Mouse (Mus musculus) liver, embryonic 13.5 days (tissue): ENCODE data around the gene Nlrc3. TPM values are rescaled to one million over a fixed set of nuclear protein-coding genes. Genes with fewer than 3 reads are reported as not detected.
"Not testable (repeated sequence)": the region's sequence is repeated elsewhere in the genome, so short reads cannot be mapped to it uniquely, and the experiment has no call there.

Source experiments
- ATAC-seq: fragments of 200-750 bp; cut with Nextera tagmentation; 2 replicates; pipeline ENCODE4 v1.8.0; 2017; ENCODE audit warnings: low read depth, mild to moderate bottlenecking, moderate number of reproducible peaks, moderate library complexity
- DNase-seq: peaks from one replicate; pipeline ENCODE4 v3.0.0; 2022
- H3K27ac ChIP-seq: fragments of 300-500 bp; sonication (generic); 2 replicates; pipeline ENCODE4 v1.5.1; 2015; ENCODE audit warnings: moderate library complexity, mild to moderate bottlenecking, inconsistent platforms
- H3K27me3 ChIP-seq: fragments of 300-500 bp; sonication (generic); 2 replicates; pipeline ENCODE4 v1.6.1; 2015; ENCODE audit warnings: mild to moderate bottlenecking, inconsistent platforms
- H3K36me3 ChIP-seq: fragments of 300-500 bp; sonication (generic); 2 replicates; pipeline ENCODE4 v1.6.1; 2015; ENCODE audit warnings: mild to moderate bottlenecking, inconsistent platforms
- H3K4me1 ChIP-seq: fragments of 300-500 bp; sonication (generic); replicated peaks from 2 replicates; pipeline ENCODE4 v1.6.1; 2015; ENCODE audit warnings: inconsistent platforms
- H3K4me2 ChIP-seq: fragments of 300-500 bp; sonication (generic); 2 replicates; pipeline ENCODE4 v1.6.1; 2015; ENCODE audit warnings: inconsistent platforms, mild to moderate bottlenecking, moderate library complexity
- H3K4me3 ChIP-seq: fragments of 300-500 bp; sonication (generic); replicated peaks from 2 replicates; pipeline ENCODE4 v1.5.1; 2015; ENCODE audit warnings: mild to moderate bottlenecking, inconsistent platforms
- H3K9ac ChIP-seq: fragments of 300-500 bp; sonication (generic); 2 replicates; pipeline ENCODE4 v1.6.1; 2015; ENCODE audit warnings: mild to moderate bottlenecking, inconsistent platforms
- H3K9me3 ChIP-seq: fragments of 300-500 bp; sonication (generic); replicated peaks from 2 replicates; pipeline ENCODE4 v1.6.1; 2016; ENCODE audit warnings: inconsistent platforms
- WGBS: fragments of 180-500 bp; shearing (Covaris S2); methylation state at CpG from one replicate; pipeline ENCODE4 v1.1.7; 2015; ENCODE audit not compliant: insufficient replicate concordance; 5-methylcytosine and 5-hydroxymethylcytosine counted together
- polyA plus RNA-seq: library from polyadenylated mRNA; unstranded; fragments of >200 nt; fragmentation: Nextera tagmentation; extraction: Ambion mirVana; gene quantifications from 2 replicates; pipeline ENCODE4 v1.2.1, GENCODE M21; 2015

The Nlrc3 gene
- 0.28 and 0.31 TPM in 2 replicates for polyA plus RNA-seq

DNA sequence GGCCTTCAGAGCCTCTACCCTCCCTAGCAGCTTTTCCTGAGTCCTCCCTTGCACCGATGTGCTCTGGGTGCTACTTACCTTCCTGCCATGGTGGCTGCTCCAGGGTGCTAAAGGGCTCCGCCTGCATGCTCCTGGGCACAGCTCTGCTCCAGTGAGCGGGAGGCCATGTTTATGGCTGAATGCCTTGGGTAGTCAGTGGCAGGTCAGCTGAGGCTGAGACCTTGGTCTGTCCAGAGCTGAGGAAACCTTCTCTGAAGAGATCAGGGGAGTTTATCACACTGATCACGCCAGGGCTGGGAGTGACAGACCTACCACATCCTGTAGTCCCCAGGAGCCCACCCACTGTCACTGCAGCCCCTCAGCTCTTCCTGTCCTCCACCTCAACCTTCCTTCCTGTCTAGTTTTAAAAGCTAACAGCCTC, at the start of gene Nlrc3:
Nlrc3 (minus strand) TSS at position 382 of the 421 bp plus-strand sequence.
- WGBS: 27% methylated on average over 4 of the region's 4 CpGs
- Histone ChIP-seq H3K9ac (no peak within 1 kb of the TSS), H3K27ac (no peak within 1 kb of the TSS), H3K27me3 (no peaks in the 10 kb centered on the region), H3K36me3 (peaks cover 30% of the 10 kb centered on the region), H3K4me2 (peak within 1 kb of the TSS; percentile 12), H3K9me3 (no peaks in the 10 kb centered on the region), H3K4me1 (peaks cover 19% of the 10 kb centered on the region), H3K4me3 (no peak within 1 kb of the TSS)
- DNase-seq (no peak), ATAC-seq (peak; percentile 52)

DNA sequence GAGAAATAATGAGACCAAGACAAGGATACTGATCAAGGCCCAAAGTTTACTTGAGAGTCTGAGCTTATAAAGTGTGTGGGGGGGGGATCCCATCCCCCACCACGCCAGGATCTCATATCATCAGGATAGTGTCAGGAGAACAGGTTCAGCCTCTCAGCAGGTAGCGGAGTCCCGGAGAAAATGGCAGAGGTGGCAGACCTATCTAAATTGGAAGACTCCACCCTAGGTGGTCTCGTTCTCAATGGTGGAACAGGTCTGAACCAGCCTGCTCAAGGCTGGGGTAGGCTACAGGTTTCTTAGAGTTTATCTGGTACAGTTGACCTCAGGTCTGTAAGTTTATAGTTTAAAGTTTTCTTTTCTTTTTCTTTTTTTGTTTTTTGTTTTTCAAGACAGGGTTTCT, 46.3 kb upstream of the Nlrc3 start:
- no peaks in the 10 kb centered on the region for H3K4me1 ChIP-seq
- ATAC-seq (no peak), DNase-seq (no peak)
- H3K36me3 ChIP-seq: no peaks in the 10 kb centered on the region
- H3K27me3 ChIP-seq: no peaks in the 10 kb centered on the region
- H3K9ac ChIP-seq: no peak overlapping the region
- H3K4me3 ChIP-seq: no peak overlapping the region
- H3K9me3 ChIP-seq: no peaks in the 10 kb centered on the region
- no peak overlapping the region for H3K27ac ChIP-seq
- no peak overlapping the region for H3K4me2 ChIP-seq
- WGBS: 71% methylated on average over 4 of the region's 4 CpGs

DNA sequence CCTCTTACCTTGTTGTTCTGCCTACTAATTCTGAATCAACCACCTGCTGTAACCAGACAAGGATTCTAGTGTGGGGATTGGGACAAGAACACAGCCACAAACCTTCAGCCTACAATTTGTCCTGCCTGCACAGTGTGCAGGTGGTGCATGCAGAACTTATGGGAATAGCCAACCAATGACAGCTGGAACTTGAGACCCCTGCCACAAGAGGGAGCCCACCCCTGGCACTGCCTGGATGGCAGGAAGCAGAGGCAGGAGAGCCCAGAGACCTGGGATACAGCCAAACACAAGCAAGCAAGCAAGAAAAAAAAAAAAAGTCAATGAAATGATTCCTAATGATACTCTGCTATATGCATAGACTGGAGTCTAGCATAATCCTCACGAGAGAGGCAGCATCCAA, 44.8 kb upstream of the Nlrc3 start:
- Histone ChIP-seq H3K27ac (no peak overlapping the region), H3K27me3 (no peaks in the 10 kb centered on the region), H3K9me3 (no peaks in the 10 kb centered on the region), H3K4me2 (no peak overlapping the region), H3K9ac (no peak overlapping the region), H3K36me3 (no peaks in the 10 kb centered on the region), H3K4me1 (no peaks in the 10 kb centered on the region), H3K4me3 (no peak overlapping the region)
- DNase-seq: no peak
- WGBS: 70% methylated on average over 1 of the region's 1 CpGs
- ATAC-seq: no peak

DNA sequence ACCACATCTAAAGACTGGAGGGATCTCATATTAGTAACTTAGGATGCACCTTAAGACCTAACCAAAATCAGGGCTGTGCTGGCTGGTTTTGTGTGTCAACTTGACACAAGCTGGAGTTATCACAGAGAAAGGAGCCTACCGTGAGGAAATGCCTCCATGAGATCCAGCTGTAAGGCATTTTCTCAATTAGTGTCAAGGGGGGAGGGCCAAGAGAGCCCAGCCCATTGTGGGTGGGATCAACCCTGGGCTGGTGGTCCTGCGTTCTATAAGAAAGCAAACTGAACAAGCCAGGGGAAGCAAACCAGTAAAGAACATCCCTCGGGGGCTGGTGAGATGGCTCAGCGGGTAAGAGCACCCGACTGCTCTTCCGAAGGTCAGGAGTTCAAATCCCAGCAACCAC, 41.0 kb upstream of the Nlrc3 start:
- H3K27me3 ChIP-seq, H3K4me2 ChIP-seq, DNase-seq, H3K36me3 ChIP-seq, H3K4me3 ChIP-seq, H3K27ac ChIP-seq, H3K9ac ChIP-seq, H3K9me3 ChIP-seq, ATAC-seq: not testable (repeated sequence)
- WGBS: 81% methylated on average over 6 of the region's 6 CpGs
- peaks cover 15% of the 10 kb centered on the region for H3K4me1 ChIP-seq

- not testable (repeated sequence) for H3K4me3 ChIP-seq, DNase-seq, H3K27ac ChIP-seq, H3K9ac ChIP-seq, H3K27me3 ChIP-seq, H3K4me2 ChIP-seq, H3K36me3 ChIP-seq, H3K9me3 ChIP-seq, ATAC-seq
- H3K4me1 ChIP-seq: peaks cover 20% of the 10 kb centered on the region
- WGBS: 73% methylated on average over 17 of the region's 17 CpGs
Observed at GRCm38 (mm10) chr16:4016786-4017185, 40.4 kb upstream of the Nlrc3 start.

GRCm38 (mm10) chr16:4014040-4014668, 37.7 kb upstream of the Nlrc3 start:
- WGBS: 77% methylated on average over 5 of the region's 5 CpGs
- H3K9ac ChIP-seq: no peak overlapping the region
- H3K27ac ChIP-seq: no peak overlapping the region
- peaks cover 25% of the 10 kb centered on the region for H3K4me1 ChIP-seq
- no peak overlapping the region for H3K4me3 ChIP-seq
- H3K36me3 ChIP-seq: no peaks in the 10 kb centered on the region
- 0 out of 2 replicates have a peak, but pooled peaks cover 6% of the 10 kb centered on the region for H3K9me3 ChIP-seq
- no peak overlapping the region for H3K4me2 ChIP-seq
- no peak for DNase-seq
- no peaks in the 10 kb centered on the region for H3K27me3 ChIP-seq
- no peak for ATAC-seq

- WGBS: 24% methylated on average over 4 of the region's 4 CpGs
- 0 out of 2 replicates have a peak, but pooled peaks cover 6% of the 10 kb centered on the region for H3K9me3 ChIP-seq
- DNase-seq: peak; percentile 30
- H3K27ac ChIP-seq: peak overlapping the region; percentile 72
- peak; percentile 99 for ATAC-seq
- H3K4me1 ChIP-seq: peaks cover 28% of the 10 kb centered on the region
- no peaks in the 10 kb centered on the region for H3K27me3 ChIP-seq
- H3K4me2 ChIP-seq: peak overlapping the region; percentile 47
- peak overlapping the region; percentile 30 for H3K9ac ChIP-seq
- H3K4me3 ChIP-seq: no peak overlapping the region
- H3K36me3 ChIP-seq: no peaks in the 10 kb centered on the region
Observed at GRCm38 (mm10) chr16:4012882-4013570, 36.6 kb upstream of the Nlrc3 start.

- WGBS: 1% methylated on average over 58 of the region's 58 CpGs
- H3K9me3 ChIP-seq: no peaks in the 10 kb centered on the region
- peak within 1 kb of the TSS; percentile 88 for H3K9ac ChIP-seq
- peak within 1 kb of the TSS; percentile 82 for H3K4me2 ChIP-seq
- peaks cover 27% of the 10 kb centered on the region for H3K36me3 ChIP-seq
- peak within 1 kb of the TSS; percentile 87 for H3K27ac ChIP-seq
- H3K4me1 ChIP-seq: peaks cover 27% of the 10 kb centered on the region
- H3K27me3 ChIP-seq: no peaks in the 10 kb centered on the region
- H3K4me3 ChIP-seq: peak within 1 kb of the TSS; percentile 84
- ATAC-seq (peak; percentile 94), DNase-seq (peak; percentile 93)
Observed at GRCm38 (mm10) chr16:4003489-4004398, 27.3 kb upstream of the Nlrc3 start, which contains the start of gene Slx4. Slx4 (minus strand) TSS chr16:4003770.

- 40% methylated on average over 4 of the region's 4 CpGs for WGBS
- no peaks in the 10 kb centered on the region for H3K9me3 ChIP-seq
- ATAC-seq: no peak
- H3K4me1 ChIP-seq: no peaks in the 10 kb centered on the region
- DNase-seq: no peak
- no peaks in the 10 kb centered on the region for H3K27me3 ChIP-seq
- no peak overlapping the region for H3K4me2 ChIP-seq
- no peak overlapping the region for H3K27ac ChIP-seq
- no peak overlapping the region for H3K9ac ChIP-seq
- H3K4me3 ChIP-seq: no peak overlapping the region
- H3K36me3 ChIP-seq: peaks cover 98% of the 10 kb centered on the region
Observed at GRCm38 (mm10) chr16:3988410-3988809, 12.0 kb upstream of the Nlrc3 start.

- ATAC-seq (no peak), DNase-seq (no peak)
- 76% methylated on average over 7 of the region's 7 CpGs for WGBS
- no peaks in the 10 kb centered on the region for H3K9me3 ChIP-seq
- no peak overlapping the region for H3K9ac ChIP-seq
- H3K4me1 ChIP-seq: no peaks in the 10 kb centered on the region
- H3K4me2 ChIP-seq: no peak overlapping the region
- no peak overlapping the region for H3K4me3 ChIP-seq
- H3K27ac ChIP-seq: no peak overlapping the region
- H3K27me3 ChIP-seq: no peaks in the 10 kb centered on the region
- peaks cover 92% of the 10 kb centered on the region for H3K36me3 ChIP-seq
Observed at GRCm38 (mm10) chr16:3983146-3983700, 6.8 kb upstream of the Nlrc3 start.

GRCm38 (mm10) chr16:3982173-3982572, 5.7 kb upstream of the Nlrc3 start:
- ATAC-seq (no peak), DNase-seq (no peak)
- H3K4me2 ChIP-seq: no peak overlapping the region
- no peak overlapping the region for H3K27ac ChIP-seq
- no peaks in the 10 kb centered on the region for H3K9me3 ChIP-seq
- no peaks in the 10 kb centered on the region for H3K27me3 ChIP-seq
- H3K9ac ChIP-seq: no peak overlapping the region
- peaks cover 85% of the 10 kb centered on the region for H3K36me3 ChIP-seq
- WGBS: 59% methylated on average over 4 of the region's 4 CpGs
- no peak overlapping the region for H3K4me3 ChIP-seq
- no peaks in the 10 kb centered on the region for H3K4me1 ChIP-seq
